Mouse (Mus musculus) small intestine, adult 2 months (tissue): ENCODE measurements at regions not wholly inside any gene's neighbourhood (a gene's known extent, or its start where the extent isn't known, plus 50 kb on each side); places are given as distances from the start of the nearest gene placed in this dataset.

ENCODE experiments used
- H3K27ac ChIP-seq: fragments of 200-500 bp; 2 replicates; pipeline ENCODE4 v1.5.1; 2012; ENCODE audit warnings: low read depth, low read length, control low read depth, inconsistent platforms; ENCODE audit not compliant: insufficient read depth
- H3K27me3 ChIP-seq: fragments of 200-500 bp; 2 replicates; pipeline ENCODE4 v1.6.1; 2012; ENCODE audit warnings: mild to moderate bottlenecking, moderate library complexity, low read length, inconsistent platforms; ENCODE audit not compliant: control insufficient read depth, insufficient read depth
- H3K36me3 ChIP-seq: fragments of 200-500 bp; 2 replicates; pipeline ENCODE4 v1.6.1; 2012; ENCODE audit warnings: mild to moderate bottlenecking, low read length, control low read depth, inconsistent platforms; ENCODE audit not compliant: control insufficient read depth, insufficient read depth
- H3K4me1 ChIP-seq: fragments of 200-500 bp; 2 replicates; pipeline ENCODE4 v1.6.1; 2012; ENCODE audit warnings: low read length, inconsistent platforms, mixed read lengths; ENCODE audit not compliant: control insufficient read depth, insufficient read depth, insufficient read length
- H3K4me3 ChIP-seq: fragments of 200-500 bp; 2 replicates; pipeline ENCODE4 v1.5.1; 2012; ENCODE audit warnings: low read depth, mild to moderate bottlenecking, control low read depth, inconsistent platforms, low read length, moderate library complexity
- CTCF ChIP-seq: fragments of 200-500 bp; IDR thresholded peaks from 2 replicates; pipeline ENCODE4 v1.5.1; 2012; ENCODE audit warnings: low read depth, mild to moderate bottlenecking, control low read depth, inconsistent platforms, low read length, moderate library complexity, mixed read lengths; ENCODE audit not compliant: insufficient replicate concordance, insufficient read length; ENCODE audit errors: extremely low read depth
- POLR2A ChIP-seq: fragments of 200-500 bp; IDR thresholded peaks from 2 replicates; pipeline ENCODE4 v1.6.1; 2012; ENCODE audit warnings: low read depth, mild to moderate bottlenecking, control low read depth, inconsistent platforms, low read length, moderate library complexity
- WGBS: fragments of 180-500 bp; shearing (Covaris S2); methylation state at CpG from one replicate; pipeline ENCODE4 v1.1.7; 2018; 5-methylcytosine and 5-hydroxymethylcytosine counted together

- no peaks in the 10 kb centered on the region for H3K36me3 ChIP-seq
- no peak for TF ChIP-seq POLR2A
- no peak for TF ChIP-seq CTCF
- H3K4me1 ChIP-seq, result no peaks in the 10 kb centered on the region
- H3K27me3 ChIP-seq, result no peaks in the 10 kb centered on the region
- 89% methylated on average over 2 of the region's 2 CpGs for WGBS
- H3K27ac ChIP-seq, result no peak overlapping the region
- H3K4me3 ChIP-seq, result no peak overlapping the region
Measured at GRCm38 (mm10) chr13:90584766-90585165, 320.4 kb downstream of the Atp6ap1l start.

DNA sequence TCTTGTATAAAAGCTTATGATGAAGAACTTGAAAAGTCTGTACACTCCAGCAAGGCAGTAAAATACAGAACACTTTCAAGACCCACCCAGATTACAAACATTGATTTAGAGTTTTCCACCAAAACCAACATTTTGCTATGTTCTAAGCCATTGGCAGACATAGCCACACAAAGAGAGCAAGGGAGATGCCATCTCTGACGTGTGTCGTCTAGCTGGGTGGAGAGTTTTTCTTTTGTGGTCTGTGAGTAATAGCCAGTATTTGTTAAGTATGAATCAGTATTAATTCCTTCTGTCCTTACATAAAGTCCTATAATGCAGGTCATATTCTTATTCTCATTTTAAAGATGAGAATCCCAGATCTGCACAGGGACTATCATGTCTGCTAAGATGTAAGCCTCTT, 329.8 kb downstream of the Atp6ap1l start:
- H3K4me3 ChIP-seq, result no peak overlapping the region
- 94% methylated on average over 2 of the region's 2 CpGs for WGBS

DNA sequence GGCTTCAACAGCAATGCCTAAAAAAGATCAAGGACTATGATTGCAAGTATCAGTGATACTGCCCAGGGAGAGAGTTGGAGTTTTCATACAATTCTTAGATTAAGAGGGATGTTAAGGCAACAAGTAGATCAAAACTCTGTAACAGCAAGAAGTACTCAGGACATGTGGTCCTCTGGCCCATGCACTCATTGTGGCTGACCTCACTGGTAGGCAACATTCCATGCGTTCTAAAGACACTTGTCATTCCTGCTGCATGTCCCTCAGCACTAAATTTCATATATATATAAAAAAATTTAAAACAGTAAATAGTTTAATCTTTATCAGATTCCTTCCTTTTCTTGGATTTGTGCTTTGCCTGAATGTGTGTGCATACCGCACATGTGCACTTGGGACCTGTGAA, 332.6 kb downstream of the Atp6ap1l start:
- Histone ChIP-seq H3K27me3 (no peaks in the 10 kb centered on the region), H3K27ac (no peak overlapping the region), H3K4me1 (no peaks in the 10 kb centered on the region), H3K36me3 (no peaks in the 10 kb centered on the region), H3K4me3 (no peak overlapping the region)
- no peak for TF ChIP-seq POLR2A
- no peak for TF ChIP-seq CTCF
- WGBS, result 82% methylated on average over 2 of the region's 2 CpGs

More for the DNA sequence above, 329.8 kb downstream of the Atp6ap1l start:
- TF ChIP-seq POLR2A (no peak), CTCF (no peak)
- H3K27ac ChIP-seq, result no peak overlapping the region
- H3K36me3 ChIP-seq, result no peaks in the 10 kb centered on the region
- H3K27me3 ChIP-seq, result no peaks in the 10 kb centered on the region
- no peaks in the 10 kb centered on the region for H3K4me1 ChIP-seq

DNA sequence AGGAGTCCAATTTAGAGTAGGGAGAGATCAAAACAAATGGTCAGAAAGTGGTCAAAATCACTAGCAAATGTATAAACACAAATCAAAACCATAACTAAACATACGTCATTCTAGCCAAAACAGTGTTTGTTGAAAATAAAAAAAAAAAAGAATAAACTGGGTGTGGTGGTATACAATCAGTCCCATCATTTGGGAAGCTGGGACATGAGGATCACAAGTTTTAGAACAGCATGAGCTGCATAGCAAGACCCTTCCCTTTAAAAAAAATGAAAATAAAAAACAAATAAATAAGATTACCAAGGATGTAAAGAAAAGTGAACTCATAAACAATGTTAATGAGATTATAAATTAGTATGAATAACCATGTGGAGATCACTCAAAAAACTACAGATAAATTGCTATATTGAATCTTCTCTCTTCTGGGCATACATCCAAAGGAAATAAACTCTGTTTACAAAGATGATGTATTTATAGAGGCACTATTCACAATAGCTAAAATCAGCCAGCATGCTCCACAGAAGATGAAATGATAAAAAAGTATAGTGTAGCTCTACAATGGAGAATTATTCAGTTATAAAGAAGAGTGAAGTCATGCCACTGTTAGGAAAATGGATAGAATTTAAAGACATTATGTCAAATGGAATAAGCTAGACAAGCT, 341.8 kb downstream of the Atp6ap1l start:
- H3K4me1 ChIP-seq, result no peaks in the 10 kb centered on the region
- H3K36me3 ChIP-seq, result no peaks in the 10 kb centered on the region
- no peak overlapping the region for H3K27ac ChIP-seq
- H3K4me3 ChIP-seq, result no peak overlapping the region
- no peaks in the 10 kb centered on the region for H3K27me3 ChIP-seq
- TF ChIP-seq CTCF, result no peak
- WGBS, result 83% methylated on average over 1 of the region's 1 CpGs

GRCm38 (mm10) chr13:90560095-90560494, 345.1 kb downstream of the Atp6ap1l start:
- Histone ChIP-seq H3K4me1 (no peaks in the 10 kb centered on the region), H3K4me3 (no peak overlapping the region), H3K36me3 (no peaks in the 10 kb centered on the region), H3K27ac (no peak overlapping the region), H3K27me3 (no peaks in the 10 kb centered on the region)
- WGBS, result 17% methylated on average over 1 of the region's 1 CpGs
- TF ChIP-seq POLR2A, result no peak
- no peak for TF ChIP-seq CTCF

DNA sequence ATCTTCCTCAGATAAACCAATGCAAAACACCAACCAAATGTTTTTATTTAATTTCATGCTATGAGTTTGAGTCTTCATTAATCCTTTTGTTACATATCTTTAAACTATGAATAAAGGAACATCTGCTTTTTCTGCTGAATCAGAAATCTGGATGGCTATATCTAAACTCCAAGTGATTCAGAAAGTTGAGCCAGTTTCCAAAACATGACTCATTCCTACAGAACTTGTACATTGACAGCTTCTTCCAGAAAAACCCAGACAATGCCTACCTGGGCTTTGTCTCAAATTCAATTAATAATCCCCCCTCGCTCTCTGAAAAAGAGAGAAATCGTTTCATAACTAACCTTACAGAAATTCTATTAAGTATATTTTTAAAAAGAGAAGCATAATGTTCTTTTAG, 345.7 kb downstream of the Atp6ap1l start:
- Histone ChIP-seq H3K27ac (no peak overlapping the region), H3K4me1 (no peaks in the 10 kb centered on the region), H3K4me3 (no peak overlapping the region), H3K27me3 (no peaks in the 10 kb centered on the region), H3K36me3 (no peaks in the 10 kb centered on the region)
- TF ChIP-seq POLR2A (no peak), CTCF (no peak)
- 95% methylated on average over 2 of the region's 2 CpGs for WGBS

- no peaks in the 10 kb centered on the region for H3K27me3 ChIP-seq
- H3K27ac ChIP-seq, result no peak overlapping the region
- H3K36me3 ChIP-seq, result no peaks in the 10 kb centered on the region
- TF ChIP-seq CTCF (no peak), POLR2A (no peak)
- no peaks in the 10 kb centered on the region for H3K4me1 ChIP-seq
- H3K4me3 ChIP-seq, result no peak overlapping the region
- WGBS, result 82% methylated on average over 2 of the region's 2 CpGs
Measured at GRCm38 (mm10) chr13:90551166-90551565, 354.0 kb downstream of the Atp6ap1l start.

GRCm38 (mm10) chr13:90546288-90547035, 358.7 kb downstream of the Atp6ap1l start:
- Histone ChIP-seq H3K27me3 (no peaks in the 10 kb centered on the region), H3K4me1 (no peaks in the 10 kb centered on the region), H3K27ac (no peak overlapping the region), H3K36me3 (no peaks in the 10 kb centered on the region), H3K4me3 (no peak overlapping the region)
- WGBS, result 93% methylated on average over 1 of the region's 1 CpGs
- no peak for TF ChIP-seq POLR2A
- no peak for TF ChIP-seq CTCF
